Mouse (Mus musculus): Measurements from ENCODE around the gene Il7r. TPM values are rescaled to one million over a fixed set of nuclear protein-coding genes. Genes with fewer than 3 reads are reported as not detected.
"Not testable (repeated sequence)": the region's sequence is repeated elsewhere in the genome, so short reads cannot be mapped to it uniquely, and the experiment has no call there.

Gene Il7r
- 0.33 and 0.86 TPM in 2 replicates for polyA plus RNA-seq (2015; fragmentation: Nextera tagmentation; extraction: Ambion mirVana)

DNA sequence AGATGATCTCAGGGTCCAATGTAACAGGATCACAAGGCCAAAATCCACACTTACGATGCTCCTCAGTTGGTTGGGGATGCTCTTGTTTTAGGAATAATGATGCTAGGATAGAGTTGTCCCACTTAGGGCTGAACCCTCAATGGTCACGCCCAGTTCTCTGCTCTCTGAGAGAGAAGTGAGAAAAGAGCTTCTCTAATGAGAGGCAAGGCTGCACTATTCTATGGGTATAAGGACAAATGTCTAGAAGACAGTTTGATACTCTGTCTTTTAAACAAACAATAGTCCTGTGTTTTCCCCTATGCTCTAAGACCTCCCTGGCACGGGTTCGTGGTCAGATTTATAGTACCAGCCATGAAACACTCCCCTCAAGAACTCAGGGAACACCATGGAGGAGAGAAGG, at the start of gene Il7r:
Il7r (minus strand) TSS at position 101 of the 400 bp plus-strand sequence.
- no peaks in the 10 kb centered on the region for H3K4me1 ChIP-seq
- H3K27me3 ChIP-seq: no peaks in the 10 kb centered on the region
- no peak within 1 kb of the TSS for H3K9ac ChIP-seq
- H3K9me3 ChIP-seq: no peaks in the 10 kb centered on the region
- no peak within 1 kb of the TSS for H3K4me2 ChIP-seq
- 83% methylated on average over 4 of the region's 4 CpGs for WGBS
- H3K4me3 ChIP-seq: no peak within 1 kb of the TSS
- H3K27ac ChIP-seq: no peak within 1 kb of the TSS
- no peaks in the 10 kb centered on the region for H3K36me3 ChIP-seq
- no peak for ATAC-seq (ENCODE audit: borderline replicate concordance, extremely low read depth, low FRiP score, low TSS enrichment)

- no peak for ATAC-seq (ENCODE audit: borderline replicate concordance, extremely low read depth, low FRiP score, low TSS enrichment)
- no peaks in the 10 kb centered on the region for H3K4me1 ChIP-seq
- H3K9ac ChIP-seq: no peak overlapping the region
- no peaks in the 10 kb centered on the region for H3K36me3 ChIP-seq
- 84% methylated on average over 4 of the region's 4 CpGs for WGBS
- no peak overlapping the region for H3K4me2 ChIP-seq
- no peak overlapping the region for H3K27ac ChIP-seq
- no peak overlapping the region for H3K4me3 ChIP-seq
- H3K9me3 ChIP-seq: no peaks in the 10 kb centered on the region
- no peaks in the 10 kb centered on the region for H3K27me3 ChIP-seq
These were observed 47.3 kb upstream of the Il7r start for GRCm38 (mm10) chr15:9577303-9577702.

DNA sequence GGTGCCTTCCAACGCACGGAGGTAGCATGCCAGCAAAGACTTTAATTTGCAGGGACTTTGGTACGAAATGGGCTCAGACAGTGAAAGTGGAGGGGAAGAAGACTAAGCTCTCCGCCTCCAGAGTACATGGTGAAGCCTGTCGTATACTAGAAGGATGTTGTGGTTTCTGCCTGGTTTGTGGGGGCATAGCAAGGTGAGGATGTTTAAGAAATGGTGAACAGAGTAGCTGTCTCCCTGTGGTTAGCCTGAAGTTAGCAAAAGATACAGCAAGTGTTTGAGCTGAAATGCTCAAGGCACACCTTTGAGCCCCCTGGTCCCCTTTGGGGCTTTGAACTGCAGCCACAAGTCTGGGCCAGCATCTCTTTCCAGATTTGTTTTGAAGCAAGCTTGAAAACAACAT, 44.8 kb upstream of the Il7r start:
- Histone ChIP-seq H3K9me3 (no peaks in the 10 kb centered on the region), H3K4me2 (no peak overlapping the region), H3K27me3 (no peaks in the 10 kb centered on the region), H3K36me3 (no peaks in the 10 kb centered on the region), H3K27ac (no peak overlapping the region), H3K9ac (no peak overlapping the region), H3K4me1 (no peaks in the 10 kb centered on the region), H3K4me3 (no peak overlapping the region)
- WGBS: 83% methylated on average over 5 of the region's 5 CpGs
- ATAC-seq (ENCODE audit: borderline replicate concordance, extremely low read depth, low FRiP score, low TSS enrichment): no peak

DNA sequence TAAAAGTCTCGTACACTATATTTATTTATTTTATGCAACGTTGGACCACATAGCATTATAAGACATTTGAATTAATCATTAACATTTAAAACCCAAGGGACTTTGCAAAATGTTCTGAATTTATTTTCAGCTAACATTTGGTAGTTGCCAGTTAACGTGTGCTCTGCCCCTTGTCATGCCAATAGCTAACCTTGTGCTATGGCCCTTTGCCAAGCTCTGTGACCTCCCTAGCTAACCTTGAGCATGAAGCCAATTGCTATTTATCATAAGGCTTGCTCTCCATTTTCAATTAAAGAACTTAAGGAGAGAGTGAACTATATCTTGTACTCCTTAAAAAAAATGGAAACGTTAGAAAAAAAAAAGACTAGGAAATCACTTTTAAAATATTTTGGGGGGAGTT, 43.4 kb upstream of the Il7r start:
- Histone ChIP-seq H3K9ac (no peak overlapping the region), H3K4me3 (no peak overlapping the region), H3K4me2 (no peak overlapping the region), H3K4me1 (no peaks in the 10 kb centered on the region), H3K9me3 (no peaks in the 10 kb centered on the region), H3K27me3 (no peaks in the 10 kb centered on the region), H3K36me3 (no peaks in the 10 kb centered on the region), H3K27ac (no peak overlapping the region)
- 57% methylated on average over 4 of the region's 4 CpGs for WGBS
- no peak for ATAC-seq (ENCODE audit: borderline replicate concordance, extremely low read depth, low FRiP score, low TSS enrichment)

GRCm38 (mm10) chr15:9572664-9573063, 42.7 kb upstream of the Il7r start:
- Histone ChIP-seq H3K27ac (no peak overlapping the region), H3K4me1 (no peaks in the 10 kb centered on the region), H3K9me3 (no peaks in the 10 kb centered on the region), H3K9ac (no peak overlapping the region), H3K36me3 (no peaks in the 10 kb centered on the region), H3K4me3 (no peak overlapping the region), H3K4me2 (no peak overlapping the region), H3K27me3 (no peaks in the 10 kb centered on the region)
- WGBS: 79% methylated on average over 7 of the region's 7 CpGs
- no peak for ATAC-seq (ENCODE audit: borderline replicate concordance, extremely low read depth, low FRiP score, low TSS enrichment)

DNA sequence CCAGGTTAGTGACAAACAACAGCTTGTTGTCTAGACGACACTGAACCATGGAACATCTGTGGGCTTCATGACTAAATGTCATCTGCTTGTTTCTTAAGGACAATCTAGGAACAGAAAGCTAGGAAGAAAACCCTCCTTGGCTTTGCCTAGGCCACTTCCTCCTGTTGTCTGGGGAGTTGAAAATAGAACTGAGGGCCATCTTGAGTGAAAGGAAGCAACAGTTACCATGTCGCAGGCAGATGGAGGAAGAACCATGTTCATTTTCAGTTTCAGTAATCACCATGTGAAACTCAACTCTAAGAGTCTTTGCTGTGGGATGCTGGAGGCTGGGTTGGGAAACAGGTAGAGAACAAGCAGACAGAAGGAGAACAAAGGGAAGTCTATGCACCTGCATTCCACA, 41.9 kb upstream of the Il7r start:
- no peak overlapping the region for H3K9ac ChIP-seq
- H3K36me3 ChIP-seq: no peaks in the 10 kb centered on the region
- H3K27me3 ChIP-seq: no peaks in the 10 kb centered on the region
- no peak overlapping the region for H3K4me3 ChIP-seq
- H3K4me2 ChIP-seq: no peak overlapping the region
- no peaks in the 10 kb centered on the region for H3K9me3 ChIP-seq
- 82% methylated on average over 2 of the region's 2 CpGs for WGBS
- H3K4me1 ChIP-seq: no peaks in the 10 kb centered on the region
- ATAC-seq (ENCODE audit: borderline replicate concordance, extremely low read depth, low FRiP score, low TSS enrichment): no peak
- H3K27ac ChIP-seq: no peak overlapping the region

GRCm38 (mm10) chr15:9567316-9567715, 37.3 kb upstream of the Il7r start:
- H3K9ac ChIP-seq: no peak overlapping the region
- H3K36me3 ChIP-seq: no peaks in the 10 kb centered on the region
- no peak for ATAC-seq (ENCODE audit: borderline replicate concordance, extremely low read depth, low FRiP score, low TSS enrichment)
- no peaks in the 10 kb centered on the region for H3K27me3 ChIP-seq
- H3K4me2 ChIP-seq: no peak overlapping the region
- no peaks in the 10 kb centered on the region for H3K4me1 ChIP-seq
- no peak overlapping the region for H3K4me3 ChIP-seq
- H3K27ac ChIP-seq: no peak overlapping the region
- H3K9me3 ChIP-seq: no peaks in the 10 kb centered on the region
- 82% methylated on average over 4 of the region's 4 CpGs for WGBS

DNA sequence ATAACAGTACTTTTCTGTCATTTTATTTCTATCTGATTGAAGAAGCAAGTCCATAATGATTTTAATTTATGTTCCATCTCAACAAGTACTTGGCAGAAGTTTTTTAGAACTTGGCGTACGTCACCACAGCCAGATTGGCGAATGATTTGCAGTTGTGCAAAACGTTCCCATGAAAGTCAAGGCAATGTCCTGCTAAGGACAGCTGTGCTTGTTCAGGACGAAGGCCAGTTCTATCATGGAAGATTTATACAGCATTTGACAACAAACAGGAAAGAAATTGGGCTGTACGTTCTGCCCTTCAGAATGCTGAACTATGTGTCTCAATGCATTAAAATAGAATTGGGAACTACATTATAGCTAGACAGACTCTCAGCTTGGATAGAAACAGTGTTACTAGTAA, 35.4 kb upstream of the Il7r start:
- Histone ChIP-seq H3K27ac (no peak overlapping the region), H3K4me3 (no peak overlapping the region), H3K27me3 (no peaks in the 10 kb centered on the region), H3K9me3 (no peaks in the 10 kb centered on the region), H3K4me1 (no peaks in the 10 kb centered on the region), H3K36me3 (no peaks in the 10 kb centered on the region), H3K9ac (no peak overlapping the region), H3K4me2 (no peak overlapping the region)
- WGBS: 62% methylated on average over 6 of the region's 6 CpGs
- no peak for ATAC-seq (ENCODE audit: borderline replicate concordance, extremely low read depth, low FRiP score, low TSS enrichment)

DNA sequence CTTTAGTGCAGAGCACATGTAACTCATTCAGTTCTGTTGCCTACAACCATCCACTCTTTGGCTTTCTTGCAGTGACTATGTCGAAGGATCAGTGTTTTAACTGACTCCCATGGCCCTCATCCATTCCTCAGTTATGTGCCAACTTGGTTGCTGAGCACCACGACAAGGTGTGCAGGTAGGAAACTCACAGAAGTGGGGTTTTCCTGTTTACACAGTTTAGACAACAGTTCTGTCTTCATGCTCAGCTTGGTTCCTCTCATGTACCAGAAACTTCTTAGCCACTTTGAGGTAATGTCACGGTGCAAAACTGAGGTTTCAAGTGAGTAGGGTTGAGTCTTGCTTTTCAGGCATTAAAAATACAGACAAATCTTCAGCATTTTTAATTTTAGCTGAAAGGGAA, 34.2 kb upstream of the Il7r start:
- no peaks in the 10 kb centered on the region for H3K27me3 ChIP-seq
- H3K9me3 ChIP-seq: no peaks in the 10 kb centered on the region
- WGBS: 69% methylated on average over 3 of the region's 3 CpGs
- no peaks in the 10 kb centered on the region for H3K36me3 ChIP-seq
- no peak overlapping the region for H3K4me3 ChIP-seq
- ATAC-seq (ENCODE audit: borderline replicate concordance, extremely low read depth, low FRiP score, low TSS enrichment): no peak
- no peak overlapping the region for H3K9ac ChIP-seq
- H3K4me1 ChIP-seq: no peaks in the 10 kb centered on the region
- H3K4me2 ChIP-seq: no peak overlapping the region
- no peak overlapping the region for H3K27ac ChIP-seq

- H3K4me2 ChIP-seq; H3K4me1 ChIP-seq; ATAC-seq (ENCODE audit: borderline replicate concordance, extremely low read depth, low FRiP score, low TSS enrichment); H3K9ac ChIP-seq; H3K27ac ChIP-seq; H3K27me3 ChIP-seq; H3K36me3 ChIP-seq; H3K4me3 ChIP-seq; H3K9me3 ChIP-seq: not testable (repeated sequence)
- 88% methylated on average over 15 of the region's 15 CpGs for WGBS
These were observed 27.3 kb upstream of the Il7r start for GRCm38 (mm10) chr15:9557264-9557663.

GRCm38 (mm10) chr15:9548951-9549350, 19.0 kb upstream of the Il7r start:
- Histone ChIP-seq H3K36me3 (no peaks in the 10 kb centered on the region), H3K4me3 (no peak overlapping the region), H3K9me3 (no peaks in the 10 kb centered on the region), H3K9ac (no peak overlapping the region), H3K4me2 (no peak overlapping the region), H3K4me1 (no peaks in the 10 kb centered on the region), H3K27me3 (no peaks in the 10 kb centered on the region), H3K27ac (no peak overlapping the region)
- ATAC-seq (ENCODE audit: borderline replicate concordance, extremely low read depth, low FRiP score, low TSS enrichment): no peak
- WGBS: 81% methylated on average over 2 of the region's 2 CpGs

DNA sequence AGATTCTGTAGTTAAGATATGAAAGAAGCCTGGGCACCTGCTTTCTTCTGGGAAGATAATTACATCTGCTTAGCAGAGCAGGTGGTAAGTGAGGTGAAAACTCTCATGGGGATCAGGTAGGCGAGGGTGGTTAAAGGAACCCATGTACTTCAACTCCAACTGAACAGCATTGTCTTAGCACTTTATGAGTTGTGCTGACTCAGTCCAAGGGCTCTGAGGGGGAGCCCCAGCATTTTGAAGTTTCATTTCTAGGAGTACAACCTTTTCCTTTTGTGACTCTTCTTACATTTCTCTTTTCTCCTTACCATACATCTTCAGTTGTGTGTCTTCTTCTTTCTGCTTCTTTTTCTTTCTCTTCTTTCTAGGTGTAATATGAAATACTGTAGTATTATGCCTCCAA, 5.2 kb upstream of the Il7r start:
- Histone ChIP-seq H3K27ac (no peak overlapping the region), H3K36me3 (no peaks in the 10 kb centered on the region), H3K4me3 (no peak overlapping the region), H3K9ac (no peak overlapping the region), H3K4me1 (no peaks in the 10 kb centered on the region), H3K4me2 (no peak overlapping the region), H3K9me3 (no peaks in the 10 kb centered on the region), H3K27me3 (no peaks in the 10 kb centered on the region)
- WGBS: 75% methylated on average over 1 of the region's 1 CpGs
- no peak for ATAC-seq (ENCODE audit: borderline replicate concordance, extremely low read depth, low FRiP score, low TSS enrichment)

DNA sequence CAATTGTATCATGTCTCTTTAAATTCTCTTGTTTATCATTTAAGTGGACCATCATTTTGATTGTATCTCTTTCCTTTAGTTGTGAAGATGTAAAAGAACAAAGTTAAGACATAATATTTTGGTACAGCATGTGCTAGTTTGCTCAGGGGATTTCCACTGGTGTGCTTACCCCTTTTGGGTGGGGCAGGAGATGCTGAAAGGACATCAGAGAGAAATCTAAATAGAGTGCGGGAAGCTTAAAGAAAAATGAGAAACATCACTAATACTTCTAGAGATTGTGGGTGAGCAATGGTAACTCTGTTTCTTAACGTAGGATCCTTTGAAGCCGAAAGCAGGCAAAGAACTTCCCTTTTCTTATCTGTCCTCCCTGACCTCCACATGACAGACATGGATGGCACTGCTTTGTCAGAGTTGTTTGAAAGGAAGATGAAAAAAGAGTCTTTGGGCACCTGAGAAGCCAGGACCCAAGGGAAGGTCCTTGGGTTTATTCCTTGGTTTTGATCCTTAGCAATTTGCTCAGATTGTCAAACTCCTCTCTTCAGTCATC, 3.5 kb upstream of the Il7r start:
- Histone ChIP-seq H3K9ac (no peak overlapping the region), H3K4me2 (no peak overlapping the region), H3K27ac (no peak overlapping the region), H3K36me3 (no peaks in the 10 kb centered on the region), H3K4me1 (no peaks in the 10 kb centered on the region), H3K27me3 (no peaks in the 10 kb centered on the region), H3K9me3 (no peaks in the 10 kb centered on the region), H3K4me3 (no peak overlapping the region)
- no peak for ATAC-seq (ENCODE audit: borderline replicate concordance, extremely low read depth, low FRiP score, low TSS enrichment)
- 59% methylated on average over 3 of the region's 3 CpGs for WGBS
